ENCODE assay signal across 8 mouse cellular contexts in genomic region chr17:31693330-31694022, GRCm38 (mm10). TPM values are rescaled to one million over a fixed set of nuclear protein-coding genes. Genes with fewer than 3 reads are reported as not detected.
DNase-seq lines count a peak whose midpoint lies in the region; ATAC-seq lines count a peak whose summit lies in the region.

No protein-coding gene starts in this region.

- no peak overlapping the region for H3K27ac ChIP-seq in forebrain, embryonic 15.5 days (replicated peaks)
- H3K27ac ChIP-seq in neural tube, embryonic 15.5 days (replicated peaks), result no peak overlapping the region

- no peak overlapping the region for H3K9ac ChIP-seq in forebrain, embryonic 15.5 days (replicated peaks)
- H3K9ac ChIP-seq in neural tube, embryonic 15.5 days (replicated peaks), result no peak overlapping the region

- intact Hi-C loops in heart, postnatal 25 days (cut with DNase I), result loop anchor here (2.0 to 5.0 kb wide), 2 partner anchors 59 to 163 kb away; no protein-coding TSS in a partner anchor

- no peaks in the 10 kb centered on the region for H3K27me3 ChIP-seq in forebrain, embryonic 15.5 days
- no peaks in the 10 kb centered on the region for H3K27me3 ChIP-seq in neural tube, embryonic 15.5 days (replicated peaks)

- ATAC-seq in forebrain, embryonic 15.5 days (replicated peaks), result peak; percentile 74; the same call in 1 of the 2 replicates
- peak; percentile 68; the same call in 1 of the 2 replicates for ATAC-seq in neural tube, embryonic 15.5 days (ENCODE audit: low FRiP score)

- H3K9me3 ChIP-seq in forebrain, embryonic 15.5 days, result no peaks in the 10 kb centered on the region
- H3K9me3 ChIP-seq in neural tube, embryonic 15.5 days (replicated peaks), result no peaks in the 10 kb centered on the region

- peak overlapping the region; percentile 34 for H3K4me2 ChIP-seq in forebrain, embryonic 15.5 days (replicated peaks)
- H3K4me2 ChIP-seq in neural tube, embryonic 15.5 days, result peak overlapping the region; percentile 50

- DNase-seq in CD8-positive naive resting alpha-beta T cell, adult 2 months (ENCODE audit: low read depth in 2 of 2, low spot score in 2 of 2), result peak; percentile 86 to 87
- DNase-seq in c-Kit-positive CD71-positive TER-119-negative erythroid progenitor cells, embryonic 14.5 days (ENCODE audit: low read depth), result peak; percentile 36
- DNase-seq in heart, postnatal 25 days (ENCODE audit: low spot score), result peak; percentile 51
- DNase-seq in layer of hippocampus, adult 18-20 months (ENCODE audit: low spot score in 2 of 2), result peak; percentile 47 to 85
- DNase-seq in lung, adult 18-20 months, result peak; percentile 84 to 89
- peak; percentile 67 for DNase-seq in testis, postnatal 14 days (ENCODE audit: low spot score)

- 3% methylated on average over 20 of the region's 20 CpGs for WGBS in forebrain, embryonic 15.5 days
- WGBS in neural tube, embryonic 15.5 days, result 3% methylated on average over 20 of the region's 20 CpGs

- H3K4me3 ChIP-seq in forebrain, embryonic 15.5 days, result no peak overlapping the region
- no peak overlapping the region for H3K4me3 ChIP-seq in neural tube, embryonic 15.5 days (replicated peaks)

- H3K4me1 ChIP-seq in forebrain, embryonic 15.5 days, result peaks cover 17% of the 10 kb centered on the region
- H3K4me1 ChIP-seq in neural tube, embryonic 15.5 days, result peaks cover 18% of the 10 kb centered on the region

- H3K36me3 ChIP-seq in forebrain, embryonic 15.5 days, result no peaks in the 10 kb centered on the region
- H3K36me3 ChIP-seq in neural tube, embryonic 15.5 days, result no peaks in the 10 kb centered on the region

RNA-seq across cellular contexts. Expression of gene Cryaa, which starts 15.9 kb away (rescaled TPM):
- not detected in 2 replicates for polyA plus RNA-seq in forebrain, embryonic 15.5 days (2015; fragmentation: Nextera tagmentation; extraction: Ambion mirVana)
- not detected for total RNA-seq in heart, postnatal 25 days (2021)
- total RNA-seq in layer of hippocampus, adult 18-20 months (2021), result not detected
- 0.14 TPM in 1 of 2 replicates, not detected in the other for polyA plus RNA-seq in neural tube, embryonic 15.5 days (2015; fragmentation: Nextera tagmentation; extraction: Ambion mirVana)

RNA-seq across cellular contexts. Expression of gene U2af1, which starts 34.8 kb away (rescaled TPM):
- 270 and 280 TPM in 2 replicates for polyA plus RNA-seq in forebrain, embryonic 15.5 days (2015; fragmentation: Nextera tagmentation; extraction: Ambion mirVana)
- 10 to 100 TPM; 70.7 to 70.9 TPM for total RNA-seq in heart, postnatal 25 days (2021)
- total RNA-seq in layer of hippocampus, adult 18-20 months (2021), result 100 to 1,000 TPM; 123 to 125 TPM
- 176 and 225 TPM in 2 replicates for polyA plus RNA-seq in neural tube, embryonic 15.5 days (2015; fragmentation: Nextera tagmentation; extraction: Ambion mirVana)

RNA-seq across cellular contexts. Expression of gene Cbs, which starts 56.4 kb away (rescaled TPM):
- polyA plus RNA-seq in forebrain, embryonic 15.5 days (2015; fragmentation: Nextera tagmentation; extraction: Ambion mirVana), result 9.8 and 10.6 TPM in 2 replicates
- 1 to 10 TPM; 1.6 to 2.6 TPM for total RNA-seq in heart, postnatal 25 days (2021)
- 10 to 100 TPM; 58.5 to 61.6 TPM for total RNA-seq in layer of hippocampus, adult 18-20 months (2021)
- polyA plus RNA-seq in neural tube, embryonic 15.5 days (2015; fragmentation: Nextera tagmentation; extraction: Ambion mirVana), result 12.0 and 12.4 TPM in 2 replicates

Comparison
In these comparisons a context has a peak if more than half of its experiments do, and no peak if none do; other contexts are left out.
1. DNase-seq: peak in every context shown above with its lines; median percentile 86 in CD8-positive naive resting alpha-beta T cell, adult 2 months; 86 in lung, adult 18-20 months; 67 in testis, postnatal 14 days; 66 in layer of hippocampus, adult 18-20 months; 51 in heart, postnatal 25 days; 36 in c-Kit-positive CD71-positive TER-119-negative erythroid progenitor cells, embryonic 14.5 days.
2. RNA of gene Cbs, which starts 56.4 kb away (total RNA-seq): 58.5 to 61.6 TPM in layer of hippocampus, adult 18-20 months; 1.6 to 2.6 TPM in heart, postnatal 25 days; every median in the first group is over 10 times any median in the second.